Mouse (Mus musculus) monocyte, adult 2 months (primary cell): Measurements from ENCODE around the gene Tmem230.
"Not testable (repeated sequence)": the region's sequence is repeated elsewhere in the genome, so short reads cannot be mapped to it uniquely, and the experiment has no call there.

ENCODE experiments used
- DNase-seq, 2 experiments: peaks; one replicate each; pipeline ENCODE4 v3.0.0; 2022; ENCODE audit warnings: low spot score in 2 of 2, low read depth in 1 of 2

The Tmem230 gene

GRCm38 (mm10) chr2:132272694-132273389, 25.2 kb upstream of the Tmem230 start:
- DNase-seq, result no peak

DNA sequence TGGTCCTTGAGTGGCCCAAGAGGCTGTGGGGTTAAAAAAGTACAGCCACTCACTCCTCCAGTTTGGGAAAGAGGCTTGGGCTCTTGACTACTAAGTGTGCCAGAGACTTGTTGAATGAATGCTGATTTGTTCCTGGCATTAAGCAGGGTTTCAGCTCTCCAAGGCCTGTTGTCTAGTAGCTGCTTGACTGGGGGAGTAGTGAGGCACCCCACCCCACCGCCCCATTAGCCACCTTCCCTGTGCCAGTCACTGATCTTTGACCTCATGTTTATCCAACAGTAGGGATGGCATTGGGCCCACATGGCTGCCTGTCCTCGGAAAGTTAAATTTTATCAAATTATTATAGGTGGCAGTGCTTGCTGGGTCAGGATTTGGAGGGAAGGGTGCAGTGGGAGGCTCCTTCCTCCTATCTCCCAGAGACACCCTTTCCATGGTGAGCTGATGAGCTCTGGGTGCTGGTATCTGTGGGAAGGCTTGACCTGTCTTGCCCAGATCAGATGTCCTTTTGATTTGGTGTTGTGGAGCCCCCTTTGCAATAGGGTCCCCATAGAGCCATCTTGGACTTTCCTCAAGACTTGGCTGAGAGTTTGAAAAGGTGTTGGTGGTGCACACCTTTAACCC, 22.8 kb upstream of the Tmem230 start:
- no peak for DNase-seq

GRCm38 (mm10) chr2:132269217-132269616, 21.6 kb upstream of the Tmem230 start:
- DNase-seq, result peak in 1 of 2 experiments; percentile 19

DNA sequence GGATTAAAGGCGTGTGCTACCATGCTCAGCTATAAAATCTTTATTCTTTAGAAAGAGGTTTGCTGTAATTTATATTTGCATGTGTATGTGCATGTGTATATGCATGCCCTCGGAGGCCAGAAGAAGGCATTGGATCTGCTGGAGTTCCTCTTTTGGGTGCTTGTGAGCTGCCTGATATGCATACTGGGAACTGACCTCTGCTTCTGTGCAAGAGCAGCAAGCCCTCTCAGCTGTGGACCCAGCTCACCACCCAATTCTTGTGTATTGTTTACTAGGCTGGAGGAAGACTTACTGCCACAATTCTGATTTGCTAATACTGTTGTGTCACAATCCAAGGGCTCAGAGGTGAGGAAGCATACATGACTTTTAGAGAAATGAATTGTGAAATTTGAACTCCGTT, 18.5 kb upstream of the Tmem230 start:
- peak; percentile 46 to 57 for DNase-seq

- no peak for DNase-seq
Observed at GRCm38 (mm10) chr2:132265196-132265595, 17.6 kb upstream of the Tmem230 start.

DNA sequence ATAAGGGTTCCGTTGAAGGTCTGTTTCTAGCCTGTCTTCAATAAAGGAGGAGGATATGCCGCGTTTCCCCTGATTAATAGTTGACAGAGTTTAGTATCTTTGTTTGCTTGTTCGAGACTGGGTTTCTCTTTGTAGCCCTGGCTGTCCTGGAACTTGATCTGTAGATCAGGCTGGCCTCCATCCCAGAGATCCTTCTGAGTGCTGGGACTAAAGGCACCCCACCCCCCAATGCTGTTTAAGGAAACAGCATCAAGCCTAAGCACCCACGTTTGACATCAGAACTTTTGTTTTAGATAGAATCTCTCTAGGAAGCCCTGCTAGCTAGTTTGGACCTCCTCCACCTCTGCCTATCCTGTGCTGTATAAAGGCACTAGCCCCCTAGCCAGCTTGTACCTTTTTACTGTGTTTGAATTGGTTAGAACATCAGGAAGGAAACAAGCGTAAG, 16.7 kb upstream of the Tmem230 start:
- no peak for DNase-seq

DNA sequence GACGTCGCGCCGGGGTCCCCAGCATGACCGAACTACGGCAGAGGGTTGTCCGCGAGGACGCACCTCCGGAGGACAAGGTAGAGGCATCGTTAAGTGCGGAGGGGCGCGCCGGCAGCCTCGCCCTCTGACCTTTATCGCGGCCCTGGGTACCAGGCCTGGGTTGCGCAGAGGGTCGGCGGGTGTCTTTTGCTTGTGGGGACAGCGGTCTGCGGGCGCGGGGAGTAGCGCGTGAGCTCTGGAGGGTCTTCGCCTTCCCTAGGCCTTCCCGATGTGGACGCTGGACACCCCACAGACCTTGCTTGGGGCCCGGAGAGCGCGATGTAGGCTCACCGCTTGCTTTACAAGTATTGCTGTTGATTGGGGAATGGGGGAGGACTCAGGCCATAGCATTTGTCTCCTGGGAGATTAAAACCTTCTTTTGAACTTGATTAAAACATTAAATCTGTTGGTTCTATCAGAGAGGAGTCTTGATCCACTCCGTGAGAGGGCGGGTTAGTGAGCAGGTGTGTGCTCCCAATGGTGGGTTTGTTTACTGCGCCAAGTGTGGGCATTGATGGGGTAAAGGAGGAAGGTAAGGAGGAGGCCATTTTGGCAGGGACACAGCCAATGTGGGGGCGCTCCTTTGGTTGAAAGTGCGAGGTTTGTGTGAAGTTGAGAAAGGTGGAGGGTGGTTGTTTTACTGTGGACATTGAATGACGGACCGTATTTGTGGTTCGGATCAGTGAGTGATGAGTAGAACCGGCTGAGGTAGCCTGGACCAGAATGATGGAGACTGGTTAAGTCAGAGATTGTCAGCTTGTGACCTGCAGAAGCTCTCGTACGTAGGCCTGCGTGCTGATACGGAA, 16.0 kb upstream of the Tmem230 start:
- DNase-seq, result no peak

GRCm38 (mm10) chr2:132262879-132263398, 15.3 kb upstream of the Tmem230 start, which contains the start of gene Cds2:
Gene Cds2, plus strand, starts transcription at chr2:132263148.
- DNase-seq, result peak; percentile 98 to 99

DNA sequence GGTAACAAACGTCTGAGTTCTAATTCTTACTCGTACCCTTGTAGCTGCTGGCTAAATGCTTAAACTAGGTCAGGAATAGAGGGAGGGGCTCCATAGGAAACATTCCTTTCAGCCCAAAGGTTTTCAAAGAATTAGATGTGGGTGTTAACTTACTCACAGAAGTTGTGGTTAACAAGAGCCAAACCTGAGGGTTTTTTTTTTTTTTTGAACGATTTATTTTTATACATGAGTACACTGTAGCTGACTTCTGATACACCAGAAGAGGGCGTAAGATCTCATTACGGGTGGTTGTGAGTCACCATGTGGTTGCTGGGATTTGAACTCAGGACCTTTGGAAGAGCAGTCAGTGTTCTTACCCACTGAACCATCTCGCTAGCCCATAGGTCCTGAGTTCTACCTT, 14.6 kb upstream of the Tmem230 start:
- no peak for DNase-seq

DNA sequence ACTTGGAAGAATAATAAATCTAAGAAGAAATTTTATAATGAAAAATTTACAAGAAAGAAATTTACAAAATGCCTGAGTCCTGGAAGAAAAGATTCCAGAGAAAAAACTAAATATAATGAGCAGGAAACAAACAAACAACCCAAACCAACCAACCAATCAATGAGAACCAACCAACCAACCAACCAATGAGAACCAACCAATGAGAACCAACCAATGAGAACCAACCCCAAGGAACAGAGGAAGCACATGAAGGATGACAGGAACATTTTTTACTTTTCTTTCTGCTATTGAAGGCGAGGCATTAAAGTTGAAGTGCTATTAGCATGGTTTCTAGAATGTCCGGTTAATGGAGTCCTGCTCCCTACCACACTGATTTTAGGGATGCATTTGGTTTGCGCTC, 13.0 kb upstream of the Tmem230 start:
- no peak for DNase-seq

DNA sequence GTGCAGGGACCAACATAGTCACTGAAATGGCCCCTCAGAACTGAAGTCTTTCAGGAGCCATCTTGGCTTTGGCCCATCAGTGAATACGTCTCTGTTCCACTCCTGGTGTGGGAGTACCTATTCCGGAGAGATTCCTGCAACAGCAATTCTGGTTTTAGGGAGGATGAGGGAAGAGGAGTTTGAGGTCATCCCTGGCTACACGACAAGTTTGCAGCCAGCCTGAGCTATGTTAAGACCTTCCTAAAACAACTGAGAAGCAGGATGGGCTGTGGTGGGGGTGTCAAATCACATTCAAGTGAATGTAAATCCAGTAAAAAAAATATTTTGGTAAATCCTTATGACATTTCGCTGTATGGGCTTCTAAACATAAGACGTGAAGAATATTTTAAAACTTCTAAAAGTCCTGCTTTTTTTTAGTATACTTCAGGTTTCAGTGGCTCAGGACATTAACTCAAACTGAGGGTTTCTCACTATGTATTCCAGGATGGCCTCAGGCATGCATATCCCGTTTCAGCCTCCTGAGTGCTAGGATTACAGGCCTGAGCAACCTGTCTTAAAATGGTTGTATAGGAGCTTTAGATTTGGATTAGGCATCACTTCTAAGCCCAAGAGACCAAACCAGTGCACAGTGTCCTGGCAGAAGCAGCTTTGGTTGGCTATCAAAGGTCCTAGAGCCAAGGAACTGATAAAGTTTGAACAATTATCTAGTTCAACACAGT, 9.9 kb upstream of the Tmem230 start:
- DNase-seq, result no peak

DNA sequence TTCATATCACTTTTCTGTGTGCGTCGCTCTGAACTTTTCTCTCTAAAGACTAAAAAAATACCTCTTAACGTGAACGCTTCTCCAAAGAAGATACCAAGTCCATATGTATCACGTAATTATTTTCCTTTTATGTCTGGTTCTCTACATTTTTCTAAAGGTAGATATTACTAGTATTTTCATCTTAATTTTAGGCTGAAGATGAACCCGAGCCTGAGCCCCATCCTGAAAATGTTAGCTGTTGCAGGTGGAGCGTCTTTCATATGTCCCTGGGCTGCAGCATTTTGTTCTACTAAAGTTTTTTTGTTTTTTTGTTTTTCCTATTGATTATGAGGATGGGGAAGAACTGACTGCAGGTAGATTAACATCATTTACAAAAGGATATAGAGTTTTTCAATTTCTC, 6.0 kb upstream of the Tmem230 start:
- DNase-seq, result no peak

DNA sequence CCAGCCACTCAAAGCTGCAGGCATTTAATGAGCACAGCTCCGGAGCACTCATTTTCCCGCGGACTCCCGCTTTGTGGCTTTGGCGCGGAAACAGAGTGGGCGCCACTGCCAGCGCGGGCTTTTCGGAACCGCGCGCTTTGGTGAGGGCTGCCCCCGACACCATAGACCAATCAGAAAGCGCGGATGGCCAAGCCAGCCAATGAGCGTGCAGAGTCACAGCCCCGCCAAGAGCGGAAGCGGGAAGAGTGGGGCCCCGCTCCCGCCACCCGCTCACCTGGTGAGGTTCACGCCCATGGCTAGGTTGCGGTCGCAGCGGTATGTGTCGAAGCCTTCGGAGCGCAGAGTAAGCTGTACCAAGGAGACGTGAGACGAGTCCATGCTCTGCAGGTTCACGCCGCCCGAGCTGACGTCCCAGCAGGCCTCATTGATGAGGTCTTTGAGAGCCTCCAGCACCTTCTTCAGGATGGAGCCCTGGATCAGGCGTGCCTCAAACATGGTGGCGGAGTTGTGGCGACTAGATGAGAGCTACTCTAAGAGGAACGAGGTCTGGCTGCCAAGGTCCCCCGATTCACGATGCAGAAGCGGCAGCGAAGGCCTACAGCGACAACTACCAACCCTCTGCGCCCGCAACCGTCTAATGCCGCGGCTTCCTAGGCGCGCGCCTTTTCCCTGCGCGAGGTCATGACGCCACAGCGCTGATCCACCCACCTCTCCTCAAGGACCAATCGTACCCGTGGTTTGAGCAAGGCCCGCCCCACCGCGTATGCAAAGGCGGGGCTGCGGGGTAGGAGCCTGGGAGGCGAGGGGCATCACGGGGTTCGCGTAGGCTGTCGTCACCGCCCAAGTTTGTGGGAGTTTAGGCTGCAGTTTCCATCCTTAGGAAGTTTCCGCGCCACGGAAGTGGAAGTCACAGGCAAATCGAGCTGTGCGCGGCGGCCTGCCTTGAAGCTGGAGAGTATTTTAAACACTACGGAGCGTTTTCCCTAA, 5.2 kb upstream of the Tmem230 start, which contains the start of gene Pcna:
Pcna (minus strand) TSS at position 773 of the 987 bp plus-strand sequence.
- peak; percentile 96 to 97 for DNase-seq

- DNase-seq, result no peak
Observed at GRCm38 (mm10) chr2:132251911-132252310, 4.3 kb upstream of the Tmem230 start.

DNA sequence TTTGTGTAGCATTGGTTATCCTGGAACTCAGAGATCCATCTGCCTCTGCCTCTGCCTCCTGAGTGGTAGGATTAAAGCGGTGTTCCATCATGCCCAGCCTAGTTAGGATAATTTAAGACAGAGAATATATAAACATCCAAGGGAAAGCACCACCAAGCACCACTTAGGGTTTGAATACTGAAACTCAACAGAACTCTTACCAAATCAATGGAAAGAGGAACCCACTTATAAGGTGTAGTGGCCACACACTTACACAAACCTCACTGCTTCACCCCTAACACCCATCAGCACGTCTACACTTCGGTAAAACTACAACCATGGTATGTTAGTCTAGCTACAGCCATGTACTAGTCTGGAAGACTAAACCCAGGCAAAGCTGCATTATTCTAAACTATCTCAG, 4.2 kb downstream of the Tmem230 start:
- DNase-seq, result no peak

DNA sequence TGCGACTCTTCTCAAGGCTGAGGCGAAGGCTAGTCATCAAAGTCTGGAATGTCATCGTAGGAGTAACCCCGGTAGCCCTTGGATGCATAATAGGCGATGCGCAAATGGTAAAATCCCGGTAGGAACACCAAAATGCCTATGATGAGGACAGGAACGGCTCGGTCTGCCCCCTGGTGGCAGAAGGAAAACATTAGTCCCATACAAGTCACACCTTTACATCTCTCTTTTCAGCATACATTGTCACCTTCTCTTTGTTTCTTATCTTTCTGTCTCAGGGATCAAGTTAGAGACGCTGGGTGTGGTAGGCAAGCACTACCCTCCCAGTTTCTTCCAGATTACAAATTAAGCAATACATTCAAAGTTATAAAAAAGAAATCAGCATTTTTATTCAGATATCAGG, 7.2 kb downstream of the Tmem230 start:
- DNase-seq, result not testable (repeated sequence)

GRCm38 (mm10) chr2:132239434-132239833, 8.2 kb downstream of the Tmem230 start:
- DNase-seq, result not testable (repeated sequence)

DNA sequence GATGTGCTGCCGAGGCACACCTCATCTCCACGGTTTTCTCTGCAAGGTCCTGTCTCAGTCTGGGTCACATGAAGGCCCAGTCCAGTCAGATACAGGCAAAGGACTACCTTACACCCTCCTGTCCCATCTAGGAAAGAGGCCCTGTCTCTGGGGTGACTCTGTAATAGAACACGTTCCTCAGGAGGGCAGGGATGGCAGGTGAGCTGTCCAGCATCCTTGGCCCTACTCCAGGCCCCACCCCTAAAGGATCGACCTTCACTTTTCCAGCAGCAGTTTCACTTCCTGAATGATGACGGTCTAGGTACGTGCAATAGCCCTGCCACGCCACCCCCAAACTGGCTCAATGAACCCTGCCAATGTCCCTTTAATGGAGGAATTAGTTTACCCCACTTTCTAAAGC, 11.6 kb downstream of the Tmem230 start:
- no peak for DNase-seq

DNA sequence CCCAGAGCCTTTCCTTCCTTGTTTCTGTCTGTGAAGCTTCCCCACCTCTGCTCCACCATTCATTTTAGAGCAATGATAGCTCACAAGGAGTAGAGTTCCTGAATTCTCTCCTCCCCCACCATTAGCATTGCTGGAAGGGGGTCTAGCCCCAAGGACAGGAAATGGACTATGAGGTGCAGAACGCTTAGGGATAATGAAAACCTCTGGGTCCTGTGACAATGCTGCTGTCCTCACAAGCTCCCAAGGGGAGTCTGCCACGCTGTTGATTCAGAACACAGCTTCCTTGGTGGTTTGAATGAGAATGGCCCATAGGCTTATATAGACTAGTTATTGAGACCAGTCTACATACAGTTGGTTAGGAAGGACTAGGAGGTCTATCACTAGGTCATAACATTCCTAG, 12.3 kb downstream of the Tmem230 start:
- no peak for DNase-seq
